Mouse (Mus musculus) forebrain, embryonic 16.5 days (tissue): ENCODE measurements at regions not wholly inside any gene's neighbourhood (a gene's known extent, or its start where the extent isn't known, plus 50 kb on each side); places are given as distances from the start of the nearest gene placed in this dataset. TPM values are rescaled to one million over a fixed set of nuclear protein-coding genes. Genes with fewer than 3 reads are reported as not detected.

ENCODE experiments used
- ATAC-seq: fragments of 200-750 bp; cut with Nextera tagmentation; 2 replicates; pipeline ENCODE4 v1.8.0; 2017; ENCODE audit warnings: mild to moderate bottlenecking, moderate library complexity
- H3K27ac ChIP-seq: fragments of 300-500 bp; sonication (generic); 2 replicates; pipeline ENCODE4 v1.5.1; 2014; ENCODE audit warnings: low read length, control low read depth
- H3K27me3 ChIP-seq: fragments of 300-500 bp; sonication (generic); replicated peaks from 2 replicates; pipeline ENCODE4 v1.6.1; 2014; ENCODE audit warnings: low read length; ENCODE audit not compliant: control insufficient read depth, insufficient read depth
- H3K36me3 ChIP-seq: fragments of 300-500 bp; sonication (generic); 2 replicates; pipeline ENCODE4 v1.6.1; 2014; ENCODE audit not compliant: control insufficient read depth, insufficient read depth
- H3K4me1 ChIP-seq: fragments of 300-500 bp; sonication (generic); replicated peaks from 2 replicates; pipeline ENCODE4 v1.6.1; 2014; ENCODE audit warnings: low read length; ENCODE audit not compliant: control insufficient read depth, insufficient read depth
- H3K4me2 ChIP-seq: fragments of 300-500 bp; sonication (generic); 2 replicates; pipeline ENCODE4 v1.6.1; 2014; ENCODE audit warnings: mild to moderate bottlenecking, low read length, control low read depth
- H3K4me3 ChIP-seq: fragments of 300-500 bp; sonication (generic); replicated peaks from 2 replicates; pipeline ENCODE4 v1.5.1; 2014; ENCODE audit warnings: mild to moderate bottlenecking, low read length, control low read depth
- H3K9ac ChIP-seq: fragments of 300-500 bp; sonication (generic); replicated peaks from 2 replicates; pipeline ENCODE4 v1.6.1; 2014; ENCODE audit warnings: low read depth, low read length, control low read depth
- H3K9me3 ChIP-seq: fragments of 300-500 bp; sonication (generic); 2 replicates; pipeline ENCODE4 v1.6.1; 2016; ENCODE audit warnings: low read length; ENCODE audit not compliant: control insufficient read depth
- WGBS: fragments of 180-500 bp; shearing (Covaris S2); extraction: QIAGEN DNeasy Blood & Tissue Kit; methylation state at CpG from one replicate; pipeline ENCODE4 v1.1.7; 2014; 5-methylcytosine and 5-hydroxymethylcytosine counted together
- microRNA-seq: library from miRNA; unstranded; fragments of <30 nt; microRNA quantifications from one replicate; pipeline ENCODE4, GENCODE M21; 2017

- Histone ChIP-seq H3K27me3 (no peaks in the 10 kb centered on the region), H3K36me3 (no peaks in the 10 kb centered on the region), H3K4me1 (no peaks in the 10 kb centered on the region), H3K9ac (no peak overlapping the region), H3K4me2 (no peak overlapping the region), H3K9me3 (no peaks in the 10 kb centered on the region), H3K27ac (no peak overlapping the region), H3K4me3 (no peak overlapping the region)
- 45% methylated on average over 3 of the region's 3 CpGs for WGBS
- no peak for ATAC-seq
Measured at GRCm38 (mm10) chr13:10451057-10451456, 90.4 kb upstream of the Chrm3 start.

DNA sequence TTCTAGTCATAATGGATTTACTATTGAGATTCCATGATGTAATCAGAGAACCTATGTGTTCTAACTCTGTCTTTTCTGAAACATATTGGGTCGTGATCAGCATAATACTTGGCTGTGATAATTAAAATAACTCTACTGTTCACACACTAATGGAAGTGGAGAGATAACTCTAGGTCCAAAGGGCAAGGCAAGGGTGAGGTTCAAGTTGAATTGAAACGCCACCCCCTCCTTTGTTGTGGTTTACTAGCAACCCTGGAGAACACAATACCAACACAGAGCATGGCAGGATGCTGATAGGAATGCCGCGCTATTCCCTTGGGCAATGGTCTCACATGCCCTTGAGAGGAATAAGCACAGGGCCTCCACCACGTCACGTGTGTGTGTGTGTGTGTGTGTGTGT is 88.9 kb upstream of the Chrm3 start:
- WGBS = 87% methylated on average over 6 of the region's 6 CpGs

GRCm38 (mm10) chr13:10447806-10448205 is 87.2 kb upstream of the Chrm3 start:
- no peak for ATAC-seq
- Histone ChIP-seq H3K27me3 (no peaks in the 10 kb centered on the region), H3K4me3 (no peak overlapping the region), H3K27ac (no peak overlapping the region), H3K9ac (no peak overlapping the region), H3K4me1 (no peaks in the 10 kb centered on the region), H3K4me2 (no peak overlapping the region), H3K36me3 (no peaks in the 10 kb centered on the region), H3K9me3 (no peaks in the 10 kb centered on the region)
- 85% methylated on average over 1 of the region's 1 CpGs for WGBS

More for the DNA sequence above, 88.9 kb upstream of the Chrm3 start:
- Histone ChIP-seq H3K36me3 (no peaks in the 10 kb centered on the region), H3K27me3 (no peaks in the 10 kb centered on the region), H3K4me3 (no peak overlapping the region), H3K27ac (no peak overlapping the region), H3K4me1 (no peaks in the 10 kb centered on the region), H3K9ac (no peak overlapping the region), H3K9me3 (no peaks in the 10 kb centered on the region), H3K4me2 (no peak overlapping the region)
- ATAC-seq = no peak

DNA sequence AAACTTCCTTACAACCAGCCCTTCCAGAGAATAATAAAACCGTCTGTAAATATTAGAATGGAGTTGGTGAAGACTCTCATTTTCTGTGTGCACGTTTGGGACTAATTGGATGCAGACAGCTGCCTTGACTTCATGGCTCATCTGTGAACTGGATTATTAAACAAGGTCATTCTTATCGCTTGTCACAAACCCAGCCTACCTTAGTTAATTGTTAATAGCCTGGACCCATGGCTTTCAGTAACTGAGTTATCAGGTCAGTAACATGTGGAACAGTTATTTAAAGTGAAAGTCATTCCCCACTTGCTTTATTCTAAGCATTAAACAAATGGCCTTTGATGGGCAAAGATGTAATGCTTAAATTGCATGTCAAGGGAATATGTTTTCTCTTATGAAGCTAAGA is 85.0 kb upstream of the Chrm3 start:
- Histone ChIP-seq H3K4me2 (no peak overlapping the region), H3K4me1 (no peaks in the 10 kb centered on the region)

More for the DNA sequence above, 85.0 kb upstream of the Chrm3 start:
- H3K27ac ChIP-seq = no peak overlapping the region
- no peaks in the 10 kb centered on the region for H3K36me3 ChIP-seq
- ATAC-seq = no peak
- WGBS = 66% methylated on average over 3 of the region's 3 CpGs
- no peak overlapping the region for H3K9ac ChIP-seq
- no peaks in the 10 kb centered on the region for H3K9me3 ChIP-seq
- H3K27me3 ChIP-seq = no peaks in the 10 kb centered on the region
- no peak overlapping the region for H3K4me3 ChIP-seq

Small RNAs in the stretch of these regions (microRNA-seq; reads per million reads assigned to microRNA genes)
- not detected for gene Gm23415
